Comparison of ENCODE assay signal across 11 mouse cellular contexts in genomic region chr6:121090786-121091185, GRCm38 (mm10).
"Had no signal": no experiment of that assay in that cellular context is flagged by ENCODE, and none has a peak within 500 bp of the region (broad histone marks: within the 10 kb centered on the region; RNA-seq: fewer than 3 reads in every experiment).

No protein-coding gene starts in this region.

- H3K27ac ChIP-seq: layer of hippocampus, adult 2 months; limb, embryonic 12.5 days; midbrain, embryonic 13.5 days; stomach, embryonic 15.5 days had no signal

- ATAC-seq: lung, postnatal 0 days; midbrain, embryonic 13.5 days had no signal

- H3K9me3 ChIP-seq: limb, embryonic 12.5 days; midbrain, embryonic 13.5 days; stomach, embryonic 15.5 days had no signal

- H3K36me3 ChIP-seq: limb, embryonic 12.5 days; stomach, embryonic 15.5 days had no signal

- H3K9ac ChIP-seq: limb, embryonic 12.5 days; midbrain, embryonic 13.5 days; stomach, embryonic 15.5 days had no signal

- H3K4me2 ChIP-seq: limb, embryonic 12.5 days; midbrain, embryonic 13.5 days; stomach, embryonic 15.5 days had no signal

- DNase-seq: kidney, postnatal 10 days; kidney, postnatal 4 days; lung, adult 2 months; lung, postnatal 36 days; right cerebral cortex, postnatal 14 days; thymus, postnatal 4 days had no signal

- H3K27me3 ChIP-seq: limb, embryonic 12.5 days; midbrain, embryonic 13.5 days; stomach, embryonic 15.5 days had no signal

- H3K4me3 ChIP-seq: layer of hippocampus, adult 2 months; limb, embryonic 12.5 days; midbrain, embryonic 13.5 days; stomach, embryonic 15.5 days had no signal
